Mouse (Mus musculus) midbrain, postnatal 0 days (tissue): ENCODE data around the gene Klhl6. TPM values are rescaled to one million over a fixed set of nuclear protein-coding genes. Genes with fewer than 3 reads are reported as not detected.

Experiments used
- ATAC-seq: fragments of 200-750 bp; cut with Nextera tagmentation; 2 replicates; pipeline ENCODE4 v1.8.0; 2017; ENCODE audit warnings: moderate number of reproducible peaks, mild to moderate bottlenecking, moderate TSS enrichment, moderate library complexity; ENCODE audit not compliant: low FRiP score
- DNase-seq: peaks from one replicate; pipeline ENCODE4 v3.0.0-alpha.2; 2015; ENCODE audit warnings: low spot score
- H3K27ac ChIP-seq: fragments of 300-500 bp; sonication (generic); 2 replicates; pipeline ENCODE4 v1.5.1; 2014; ENCODE audit warnings: low read depth, mild to moderate bottlenecking, low read length, mixed read lengths
- H3K27me3 ChIP-seq: fragments of 300-500 bp; sonication (generic); 2 replicates; pipeline ENCODE4 v1.6.1; 2014; ENCODE audit warnings: low read length, control low read depth, mixed read lengths; ENCODE audit not compliant: insufficient read depth
- H3K36me3 ChIP-seq: fragments of 300-500 bp; sonication (generic); 2 replicates; pipeline ENCODE4 v1.6.1; 2014; ENCODE audit warnings: low read length, control low read depth, mixed read lengths; ENCODE audit not compliant: insufficient read depth
- H3K4me1 ChIP-seq: fragments of 300-500 bp; sonication (generic); 2 replicates; pipeline ENCODE4 v1.6.1; 2014; ENCODE audit warnings: mild to moderate bottlenecking, control low read depth, antibody characterized with exemption, low read length, mixed read lengths; ENCODE audit not compliant: insufficient read depth
- H3K4me2 ChIP-seq: fragments of 300-500 bp; sonication (generic); 2 replicates; pipeline ENCODE4 v1.6.1; 2014; ENCODE audit warnings: low read depth, mild to moderate bottlenecking, low read length, mixed read lengths; ENCODE audit not compliant: poor library complexity, severe bottlenecking
- H3K4me3 ChIP-seq: fragments of 300-500 bp; sonication (generic); 2 replicates; pipeline ENCODE4 v1.5.1; 2014; ENCODE audit warnings: low read depth, mild to moderate bottlenecking, low read length, moderate library complexity
- H3K9ac ChIP-seq: fragments of 300-500 bp; sonication (generic); replicated peaks from 2 replicates; pipeline ENCODE4 v1.6.1; 2014; ENCODE audit warnings: mild to moderate bottlenecking, low read length, moderate library complexity, mixed read lengths; ENCODE audit not compliant: poor library complexity, severe bottlenecking
- H3K9me3 ChIP-seq: fragments of 300-500 bp; sonication (generic); 2 replicates; pipeline ENCODE4 v1.6.1; 2016; ENCODE audit warnings: low read length, control low read depth
- CTCF ChIP-seq: IDR thresholded peaks from 2 replicates; pipeline ENCODE4 v1.5.1; 2016; ENCODE audit warnings: antibody characterized with exemption, mild to moderate bottlenecking
- WGBS: fragments of 180-500 bp; shearing (Covaris S2); extraction: QIAGEN DNeasy Blood & Tissue Kit; methylation state at CpG from one replicate; pipeline ENCODE4 v1.1.7; 2014; 5-methylcytosine and 5-hydroxymethylcytosine counted together
- polyA plus RNA-seq: library from polyadenylated mRNA; unstranded; fragments of >200 nt; fragmentation: Nextera tagmentation; extraction: Ambion mirVana; gene quantifications from 2 replicates; pipeline ENCODE4 v1.2.1, GENCODE M21; 2015
- total RNA-seq: library from RNA; depleted of rRNA; stranded (reverse); fragments of >200 nt; gene quantifications from 2 replicates; pipeline ENCODE4 v1.2.3, GENCODE M21; 2014

Gene Klhl6
- total and polyA plus RNA-seq, 2 experiments from 2014 or later: 2.6 TPM

- WGBS: 90% methylated on average over 2 of the region's 2 CpGs
- Histone ChIP-seq H3K4me1 (no peaks in the 10 kb centered on the region), H3K27ac (no peak overlapping the region), H3K36me3 (no peaks in the 10 kb centered on the region), H3K9ac (no peak overlapping the region), H3K27me3 (no peaks in the 10 kb centered on the region), H3K9me3 (no peaks in the 10 kb centered on the region), H3K4me3 (no peak overlapping the region), H3K4me2 (no peak overlapping the region)
- ATAC-seq (no peak), DNase-seq (no peak)
- TF ChIP-seq CTCF: no peak
Measured at GRCm38 (mm10) chr16:19984884-19985643, 2.2 kb upstream of the Klhl6 start.

GRCm38 (mm10) chr16:19983559-19983958 is 722 bp upstream of the Klhl6 start:
- ATAC-seq: no peak

GRCm38 (mm10) chr16:19981684-19982083 is 1.2 kb downstream of the Klhl6 start:
- no peak for DNase-seq
- H3K4me3 ChIP-seq: no peak overlapping the region
- H3K9me3 ChIP-seq: no peaks in the 10 kb centered on the region
- no peak overlapping the region for H3K9ac ChIP-seq
- no peak overlapping the region for H3K4me2 ChIP-seq
- ATAC-seq: no peak
- H3K27ac ChIP-seq: no peak overlapping the region
- 90% methylated on average over 2 of the region's 2 CpGs for WGBS
- H3K36me3 ChIP-seq: no peaks in the 10 kb centered on the region
- no peak for TF ChIP-seq CTCF
- H3K27me3 ChIP-seq: no peaks in the 10 kb centered on the region
- no peaks in the 10 kb centered on the region for H3K4me1 ChIP-seq

More at GRCm38 (mm10) chr16:19983559-19983958, 722 bp upstream of the Klhl6 start:
- H3K27me3 ChIP-seq: no peaks in the 10 kb centered on the region
- H3K9me3 ChIP-seq: no peaks in the 10 kb centered on the region
- DNase-seq: no peak
- WGBS: 85% methylated on average over 4 of the region's 4 CpGs
- no peak overlapping the region for H3K4me3 ChIP-seq
- no peak overlapping the region for H3K9ac ChIP-seq
- no peak overlapping the region for H3K27ac ChIP-seq
- no peak for TF ChIP-seq CTCF
- H3K36me3 ChIP-seq: no peaks in the 10 kb centered on the region
- no peaks in the 10 kb centered on the region for H3K4me1 ChIP-seq
- H3K4me2 ChIP-seq: no peak overlapping the region

GRCm38 (mm10) chr16:19981006-19981405 is 1.8 kb downstream of the Klhl6 start:
- ATAC-seq (no peak), DNase-seq (no peak)
- no peak for TF ChIP-seq CTCF
- Histone ChIP-seq H3K4me1 (no peaks in the 10 kb centered on the region), H3K9me3 (no peaks in the 10 kb centered on the region), H3K27me3 (no peaks in the 10 kb centered on the region), H3K4me2 (no peak overlapping the region), H3K36me3 (no peaks in the 10 kb centered on the region), H3K27ac (no peak overlapping the region), H3K4me3 (no peak overlapping the region), H3K9ac (no peak overlapping the region)
- 93% methylated on average over 3 of the region's 3 CpGs for WGBS

- ATAC-seq: no peak
- Histone ChIP-seq H3K4me1 (no peaks in the 10 kb centered on the region), H3K4me2 (no peak overlapping the region), H3K27ac (no peak overlapping the region), H3K27me3 (no peaks in the 10 kb centered on the region), H3K4me3 (no peak overlapping the region), H3K9ac (no peak overlapping the region), H3K9me3 (no peaks in the 10 kb centered on the region), H3K36me3 (no peaks in the 10 kb centered on the region)
- 81% methylated on average over 2 of the region's 2 CpGs for WGBS
- DNase-seq: no peak
- no peak for TF ChIP-seq CTCF
Measured at GRCm38 (mm10) chr16:19979755-19980154, 3.1 kb downstream of the Klhl6 start.

- DNase-seq (no peak), ATAC-seq (no peak)
- 0 out of 2 replicates have a peak, but pooled peaks cover under 1% of the 10 kb centered on the region for H3K9me3 ChIP-seq
- H3K4me1 ChIP-seq: no peaks in the 10 kb centered on the region
- no peak overlapping the region for H3K9ac ChIP-seq
- no peak overlapping the region for H3K4me2 ChIP-seq
- H3K36me3 ChIP-seq: no peaks in the 10 kb centered on the region
- no peak for TF ChIP-seq CTCF
- no peak overlapping the region for H3K4me3 ChIP-seq
- H3K27me3 ChIP-seq: no peaks in the 10 kb centered on the region
- H3K27ac ChIP-seq: no peak overlapping the region
- 75% methylated on average over 5 of the region's 5 CpGs for WGBS
Measured at GRCm38 (mm10) chr16:19977282-19977681, 5.6 kb downstream of the Klhl6 start.
